Mouse (Mus musculus) heart, adult 9 months (tissue): ENCODE measurements at regions not wholly inside any gene's neighbourhood (a gene's known extent, or its start where the extent isn't known, plus 50 kb on each side); places are given as distances from the start of the nearest gene placed in this dataset.

Experiments used
- DNase-seq, 2 experiments: peaks; one replicate each; pipeline ENCODE4 v3.0.0; 2022; ENCODE audit warnings: low spot score in 2 of 2

DNA sequence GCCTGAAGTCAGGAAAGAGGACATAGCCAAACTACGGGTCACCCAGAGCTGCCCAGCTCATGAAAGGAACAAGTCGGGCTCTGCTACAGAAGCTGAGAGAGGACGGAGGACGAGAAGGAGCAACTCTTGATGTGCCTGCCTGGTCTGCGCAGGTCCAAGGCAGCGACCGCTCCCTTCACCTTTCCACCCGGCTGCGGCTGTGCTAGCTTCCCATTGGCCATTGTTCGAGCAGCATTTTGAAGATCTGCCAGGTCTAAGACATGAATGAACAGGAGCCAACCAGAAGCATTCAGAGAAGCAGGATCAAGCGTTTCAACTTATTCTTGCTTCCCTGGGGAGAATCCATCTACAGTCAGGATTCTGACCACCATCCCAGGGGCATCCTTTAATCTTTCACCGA is 113.3 kb upstream of the Wnt4 start:
- DNase-seq, result no peak

GRCm38 (mm10) chr4:137160526-137160925 is 111.9 kb upstream of the Zbtb40 start:
- no peak for DNase-seq

GRCm38 (mm10) chr4:137158201-137158600 is 109.6 kb upstream of the Zbtb40 start:
- no peak for DNase-seq

- DNase-seq, result no peak
Measured at GRCm38 (mm10) chr4:137156441-137157105, 108.0 kb upstream of the Zbtb40 start.

- no peak for DNase-seq
Measured at GRCm38 (mm10) chr4:137148756-137149155, 100.2 kb upstream of the Zbtb40 start.

DNA sequence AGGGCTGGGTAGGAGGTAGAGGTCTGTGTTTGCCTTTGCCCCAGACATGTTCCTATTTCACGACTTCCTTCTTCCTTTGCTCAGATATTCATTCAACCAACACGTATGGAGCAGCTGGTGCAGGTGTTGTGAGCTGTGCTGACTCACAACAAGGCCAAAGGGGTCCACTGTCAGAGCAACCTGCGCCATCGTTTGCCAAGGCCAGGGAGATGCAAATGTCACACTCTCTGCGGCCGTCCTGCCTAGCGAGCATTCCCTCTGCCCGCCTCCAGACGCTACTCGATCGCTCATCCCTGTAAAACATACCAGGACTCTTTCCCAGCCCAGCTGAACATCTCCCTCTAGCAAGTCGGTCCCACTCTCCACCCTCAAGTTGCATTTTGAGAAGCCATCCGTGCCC is 99.2 kb upstream of the Zbtb40 start:
- DNase-seq, result no peak

DNA sequence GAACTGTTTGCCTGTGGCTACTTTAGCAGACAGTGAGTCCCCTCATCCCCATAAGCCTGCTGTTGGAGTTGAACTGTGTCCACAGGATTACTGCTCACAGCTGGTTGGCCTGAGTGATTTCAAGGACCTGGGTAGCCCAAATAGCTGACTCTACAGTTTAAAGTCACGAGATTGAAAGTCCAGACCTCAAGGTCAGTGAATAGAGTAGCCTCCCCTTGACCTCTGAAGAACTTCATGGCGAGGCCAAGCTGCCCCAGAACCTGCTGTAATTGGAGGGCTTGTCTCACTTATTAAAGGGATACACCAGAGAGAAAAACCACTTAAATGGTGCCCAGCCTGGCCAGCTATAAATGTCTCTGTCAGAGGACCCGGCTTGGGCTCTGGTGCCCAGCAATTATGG is 97.7 kb upstream of the Zbtb40 start:
- DNase-seq, result no peak

DNA sequence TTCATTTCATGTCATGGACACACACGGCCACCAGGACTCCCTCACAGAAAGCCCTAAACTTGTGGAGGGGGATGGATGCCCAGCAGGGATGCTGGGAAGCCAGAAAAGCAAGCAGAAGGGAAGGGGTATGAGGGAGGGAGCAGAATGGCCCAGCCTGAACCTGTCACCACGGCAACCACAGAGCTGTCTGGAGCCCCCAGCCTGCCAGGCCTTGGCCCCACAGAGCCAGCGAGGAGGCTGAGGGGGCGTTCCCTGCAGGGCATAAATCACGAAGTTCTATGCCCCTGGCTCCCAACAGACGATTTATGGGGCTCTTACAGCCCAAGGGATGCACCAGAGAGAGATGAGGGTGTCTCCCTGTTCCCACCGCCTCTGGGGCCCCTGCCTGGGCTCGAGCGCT is 93.7 kb upstream of the Zbtb40 start:
- no peak for DNase-seq

GRCm38 (mm10) chr4:137139051-137139705 is 90.6 kb upstream of the Zbtb40 start:
- DNase-seq, result no peak

DNA sequence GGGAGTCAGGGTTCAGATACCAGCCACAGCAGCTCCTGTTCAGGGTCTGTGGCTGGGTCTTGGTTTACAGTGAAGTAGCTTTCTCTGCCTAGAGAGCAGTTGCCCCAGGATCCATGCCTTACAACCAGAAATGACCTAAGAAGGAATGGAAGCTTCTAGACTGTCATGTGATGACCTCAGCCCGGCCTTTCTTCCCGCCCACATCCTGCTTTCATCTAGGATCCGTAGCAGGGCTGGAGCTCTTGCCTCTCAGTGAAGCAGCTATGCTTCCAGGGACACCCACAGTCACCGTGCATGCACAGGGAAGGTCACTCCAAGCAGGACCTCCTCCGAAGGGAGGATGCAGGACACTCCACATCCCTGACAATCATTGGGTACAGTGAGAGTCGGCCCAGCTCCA is 89.5 kb upstream of the Zbtb40 start:
- no peak for DNase-seq

GRCm38 (mm10) chr4:137136313-137136712 is 87.7 kb upstream of the Zbtb40 start:
- DNase-seq, result no peak

DNA sequence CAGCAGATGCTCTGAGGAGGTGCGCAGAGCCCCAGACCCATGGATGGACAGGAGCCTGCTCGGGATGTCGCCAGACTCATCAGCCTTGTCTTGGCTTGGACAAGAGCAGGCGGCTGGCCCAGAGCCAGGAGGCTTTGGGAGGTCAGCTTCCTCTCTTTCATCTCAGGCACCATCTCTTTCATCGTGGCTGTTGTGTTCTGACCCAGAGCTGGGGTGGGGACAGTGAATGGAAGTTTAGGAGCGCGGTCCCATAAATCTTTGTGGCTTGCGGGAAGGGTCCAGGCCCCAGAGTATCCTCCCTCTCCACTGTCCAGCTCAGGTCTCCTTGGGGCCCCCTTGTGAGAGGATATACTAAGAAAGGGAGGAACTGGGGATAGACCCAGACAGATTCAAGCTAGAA is 87.2 kb upstream of the Zbtb40 start:
- DNase-seq, result no peak

- DNase-seq, result no peak
Measured at GRCm38 (mm10) chr4:137134553-137134952, 86.0 kb upstream of the Zbtb40 start.

GRCm38 (mm10) chr4:137133789-137134188 is 85.2 kb upstream of the Zbtb40 start:
- DNase-seq, result peak in 1 of 2 experiments; percentile 8

DNA sequence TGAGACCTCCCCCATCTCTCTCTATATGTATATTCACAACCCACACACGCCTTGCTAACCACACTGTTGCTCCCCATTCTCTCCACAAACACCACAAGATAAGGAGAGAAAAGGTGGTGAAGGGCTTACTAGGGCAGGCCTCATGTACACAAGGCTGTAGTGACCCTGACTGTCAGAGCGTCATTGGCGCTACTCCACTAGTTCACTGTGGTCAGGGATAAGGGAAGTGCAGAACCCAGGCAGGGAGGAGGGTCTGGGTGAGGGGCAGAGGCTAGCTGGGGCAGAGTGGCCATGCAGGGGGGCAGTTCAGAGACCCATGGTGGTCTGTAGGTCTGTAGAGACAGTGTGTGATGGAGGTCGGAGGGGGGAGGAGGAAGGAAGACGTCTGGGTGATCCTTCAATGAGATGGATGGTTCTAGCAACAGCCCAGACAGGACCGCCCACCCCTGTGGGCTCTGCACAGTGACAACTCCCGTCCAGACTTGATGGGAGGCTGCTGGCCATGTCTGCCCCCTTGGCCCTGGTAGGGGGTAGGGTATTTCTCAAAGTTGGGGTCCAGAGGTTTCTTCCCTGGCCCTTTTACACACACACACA is 82.1 kb upstream of the Zbtb40 start:
- no peak for DNase-seq

DNA sequence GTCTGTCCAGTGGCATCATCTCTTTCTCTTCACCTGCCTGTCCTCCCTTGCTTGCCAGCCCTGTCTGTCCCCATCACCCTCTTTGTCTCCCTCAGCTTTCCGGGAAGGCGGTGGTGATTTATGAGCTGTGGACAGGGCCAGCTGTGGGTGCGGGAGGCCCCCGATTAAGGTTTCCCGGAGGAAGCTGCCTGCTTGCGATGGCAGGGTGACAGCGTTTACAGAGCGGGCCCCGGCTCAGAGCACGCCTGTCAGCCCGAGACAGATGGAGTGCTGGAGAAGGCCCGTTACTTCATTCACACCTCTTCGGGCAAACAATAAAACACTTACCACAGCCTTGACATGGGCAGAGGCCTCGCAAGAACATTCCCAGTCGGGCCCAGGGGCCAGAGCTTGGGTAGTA is 79.6 kb upstream of the Zbtb40 start:
- no peak for DNase-seq

DNA sequence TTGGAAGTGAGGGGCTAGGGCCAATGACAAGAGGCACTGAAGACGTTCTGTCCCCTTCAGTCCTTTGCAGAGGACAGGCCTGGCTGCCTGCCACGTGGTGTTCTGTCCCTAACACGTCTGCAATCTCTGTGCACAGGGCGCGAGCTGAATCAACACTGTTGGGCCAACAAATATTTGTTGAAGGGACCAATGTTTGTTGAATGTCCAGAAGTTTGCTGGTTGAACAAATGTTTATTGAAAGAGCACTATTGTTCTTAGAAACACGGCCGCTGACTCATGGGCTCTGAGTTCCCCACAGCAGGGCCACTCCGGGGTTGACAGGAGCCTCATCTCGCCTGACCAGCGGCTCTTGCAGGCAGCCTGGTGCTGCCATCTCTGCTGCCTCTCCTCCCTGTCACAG is 73.1 kb upstream of the Zbtb40 start:
- DNase-seq, result no peak

- DNase-seq, result no peak
Measured at GRCm38 (mm10) chr4:137120597-137120996, 72.0 kb upstream of the Zbtb40 start.

GRCm38 (mm10) chr4:137118332-137118715 is 69.7 kb upstream of the Zbtb40 start:
- DNase-seq, result no peak

GRCm38 (mm10) chr4:137117471-137118331 is 69.1 kb upstream of the Zbtb40 start:
- DNase-seq, result peak in 1 of 2 experiments; percentile 4

- DNase-seq, result no peak
Measured at GRCm38 (mm10) chr4:137115062-137115461, 66.5 kb upstream of the Zbtb40 start.

- DNase-seq, result no peak
Measured at GRCm38 (mm10) chr4:137110276-137110675, 61.7 kb upstream of the Zbtb40 start.
